Mouse (Mus musculus) embryonic fibroblast, embryonic 13.5 days (primary cell): ENCODE results near the gene Mkks.

Source experiments
- CTCF ChIP-seq: IDR thresholded peaks from 2 replicates; pipeline ENCODE4 v1.5.1; 2011; ENCODE audit warnings: mild to moderate bottlenecking, control low read depth, low read length, moderate library complexity, borderline replicate concordance; ENCODE audit not compliant: insufficient read depth
- POLR2A ChIP-seq: IDR thresholded peaks from 2 replicates; pipeline ENCODE4 v1.6.1; 2011; ENCODE audit warnings: low read depth, mild to moderate bottlenecking, control low read depth, low read length, moderate library complexity

- TF ChIP-seq POLR2A (no peak), CTCF (no peak)
Observed at GRCm38 (mm10) chr2:136854543-136855388, 36.4 kb downstream of the Mkks start.
